Mouse (Mus musculus): ENCODE measurements around the gene Mcf2l.

DNA sequence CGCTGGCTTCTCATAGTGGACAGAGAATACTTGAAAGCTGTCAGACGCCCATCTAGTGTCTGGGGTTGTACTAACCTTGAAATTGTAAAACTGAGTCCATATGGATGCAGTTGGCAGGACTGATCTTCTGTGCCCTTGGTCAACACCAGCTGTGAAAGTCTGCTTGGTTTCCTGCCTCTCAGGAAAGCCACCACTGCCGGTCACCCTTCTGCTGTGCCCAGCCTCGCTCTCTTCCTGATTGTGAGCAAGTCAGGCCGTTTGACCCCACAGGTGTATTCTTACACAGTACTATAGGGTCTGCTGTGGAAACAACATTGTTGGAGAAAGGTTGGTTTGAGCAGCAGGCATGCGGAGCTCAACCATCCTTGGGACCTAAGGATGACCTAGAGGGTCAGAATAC lies 3.5 kb downstream of the Mcf2l start:
- TF ChIP-seq CTCF (IDR thresholded peaks at IDR 0.05; ENCODE audit: low read depth): no peak
- TF ChIP-seq EP300 (IDR thresholded peaks at IDR 0.05; ENCODE audit: low read depth): no peak
